Mouse (Mus musculus): ENCODE measurements around the gene Abi2. TPM values are rescaled to one million over a fixed set of nuclear protein-coding genes. Genes with fewer than 3 reads are reported as not detected.

The Abi2 gene
- 48.6 and 53.6 TPM in 2 replicates for polyA plus RNA-seq (2016; fragmentation: Nextera tagmentation; extraction: Ambion mirVana)

DNA sequence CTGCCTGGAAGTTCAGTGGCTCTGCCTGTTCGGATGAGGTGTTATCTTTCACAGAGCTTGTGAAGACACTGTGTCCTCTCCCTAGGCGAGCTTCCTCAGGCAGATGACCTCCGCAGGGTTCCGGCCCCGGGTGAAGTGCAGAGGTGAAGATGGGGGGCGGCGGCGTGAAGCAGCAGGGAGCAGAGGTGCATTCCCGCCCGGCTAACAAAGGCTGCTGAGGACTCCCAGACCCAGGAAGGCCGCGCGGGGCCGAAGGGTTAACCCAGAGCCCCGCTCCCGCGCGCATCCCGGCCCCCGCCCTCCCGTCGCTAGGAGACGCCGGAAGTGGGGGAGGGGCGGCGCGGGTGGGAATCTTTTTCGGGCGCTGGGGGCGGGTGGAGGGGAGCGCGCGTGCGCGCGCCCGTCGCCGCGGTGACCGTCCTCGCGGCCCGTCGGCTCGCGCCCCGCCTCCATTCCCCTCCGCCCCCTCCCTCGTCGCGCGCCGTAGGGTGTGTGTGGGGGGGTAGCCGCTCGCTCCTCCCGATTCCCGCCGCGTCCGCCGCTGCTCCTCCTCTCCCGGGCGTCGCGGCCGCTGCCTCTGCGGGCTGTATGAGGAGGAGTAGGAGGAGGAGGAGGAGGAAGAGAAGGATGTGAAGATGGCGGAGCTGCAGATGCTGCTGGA lies at the start of gene Abi2:
Gene Abi2 (plus strand): TSS at position 452 of the 661 bp plus-strand sequence.
- H3K4me3 ChIP-seq = peak within 1 kb of the TSS; percentile 96
- no peaks in the 10 kb centered on the region for H3K36me3 ChIP-seq (replicated peaks)
- no peaks in the 10 kb centered on the region for H3K9me3 ChIP-seq
- WGBS = under 1% methylated on average over 68 of the region's 69 CpGs
- no peaks in the 10 kb centered on the region for H3K27me3 ChIP-seq (replicated peaks; ENCODE audit: low read depth, poor library complexity, severe bottlenecking)
- H3K4me1 ChIP-seq = peaks cover 27% of the 10 kb centered on the region
- DNase-seq (ENCODE audit: low spot score) = peak; percentile 96
- H3K27ac ChIP-seq (replicated peaks) = peak within 1 kb of the TSS; percentile 98

GRCm38 (mm10) chr1:60361626-60362025 lies 47.8 kb upstream of the Abi2 start:
- H3K9me3 ChIP-seq = no peaks in the 10 kb centered on the region
- H3K27ac ChIP-seq (replicated peaks) = no peak overlapping the region
- no peak overlapping the region for H3K4me3 ChIP-seq
- peaks cover 46% of the 10 kb centered on the region for H3K36me3 ChIP-seq (replicated peaks)
- DNase-seq (ENCODE audit: low spot score) = no peak
- H3K27me3 ChIP-seq (replicated peaks; ENCODE audit: low read depth, poor library complexity, severe bottlenecking) = no peaks in the 10 kb centered on the region
- 88% methylated on average over 1 of the region's 1 CpGs for WGBS
- H3K4me1 ChIP-seq = no peaks in the 10 kb centered on the region

- H3K36me3 ChIP-seq (replicated peaks) = peaks cover 89% of the 10 kb centered on the region
- no peak overlapping the region for H3K27ac ChIP-seq (replicated peaks)
- 89% methylated on average over 1 of the region's 1 CpGs for WGBS
Observed at GRCm38 (mm10) chr1:60376556-60376955, 32.9 kb upstream of the Abi2 start.

DNA sequence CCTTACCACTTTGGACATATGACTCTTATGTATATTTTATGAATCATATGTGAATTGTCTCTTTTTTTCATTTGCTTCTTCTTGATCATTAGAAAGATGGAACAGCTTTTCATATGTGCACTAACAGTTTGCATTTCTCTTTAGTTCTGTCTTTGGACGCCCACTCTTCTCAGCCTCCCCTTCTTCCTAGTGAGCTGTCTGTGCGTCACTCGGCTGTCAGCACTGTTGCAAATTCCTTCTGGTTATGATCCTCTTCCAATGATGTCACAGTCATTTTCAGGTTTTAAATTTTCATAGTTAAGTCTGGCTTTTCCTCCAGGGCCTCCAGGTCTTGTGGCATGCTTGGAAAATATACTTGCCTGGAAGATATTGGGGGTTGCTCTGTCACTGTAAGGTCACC lies 27.5 kb upstream of the Abi2 start:
- Histone ChIP-seq H3K4me3 (no peak overlapping the region), H3K27me3 (replicated peaks; ENCODE audit: low read depth, poor library complexity, severe bottlenecking) (no peaks in the 10 kb centered on the region), H3K9me3 (no peaks in the 10 kb centered on the region), H3K36me3 (replicated peaks) (peaks cover 78% of the 10 kb centered on the region), H3K27ac (replicated peaks) (no peak overlapping the region), H3K4me1 (no peaks in the 10 kb centered on the region)
- WGBS = 97% methylated on average over 3 of the region's 3 CpGs
- no peak for DNase-seq (ENCODE audit: low spot score)

More at GRCm38 (mm10) chr1:60376556-60376955, 32.9 kb upstream of the Abi2 start:
- Histone ChIP-seq H3K4me1 (no peaks in the 10 kb centered on the region), H3K9me3 (no peaks in the 10 kb centered on the region), H3K4me3 (no peak overlapping the region), H3K27me3 (replicated peaks; ENCODE audit: low read depth, poor library complexity, severe bottlenecking) (no peaks in the 10 kb centered on the region)
- DNase-seq (ENCODE audit: low spot score) = no peak

DNA sequence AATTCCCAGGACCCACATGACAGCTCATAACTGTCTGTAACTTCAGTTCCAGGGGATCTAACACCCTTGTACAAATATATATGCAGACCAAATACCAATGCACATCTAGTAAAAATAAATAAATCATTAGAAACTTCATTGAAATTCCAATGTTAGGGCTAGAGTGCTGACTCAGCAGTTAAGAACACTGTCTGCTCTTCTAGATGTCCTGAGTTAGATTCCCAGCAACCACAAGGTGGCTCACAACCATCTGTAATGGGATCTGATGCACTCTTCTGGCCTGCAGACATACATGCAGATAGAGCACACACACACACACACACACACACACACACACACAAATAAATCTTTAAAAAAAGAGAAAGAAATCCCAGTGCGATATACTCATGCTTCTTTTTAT lies 4.6 kb upstream of the Abi2 start:
- no peaks in the 10 kb centered on the region for H3K9me3 ChIP-seq
- no peaks in the 10 kb centered on the region for H3K27me3 ChIP-seq (replicated peaks; ENCODE audit: low read depth, poor library complexity, severe bottlenecking)
- DNase-seq (ENCODE audit: low spot score) = no peak
- H3K4me3 ChIP-seq = no peak overlapping the region
- peaks cover 21% of the 10 kb centered on the region for H3K4me1 ChIP-seq
- H3K36me3 ChIP-seq (replicated peaks) = no peaks in the 10 kb centered on the region
- H3K27ac ChIP-seq (replicated peaks) = no peak overlapping the region
- 90% methylated on average over 1 of the region's 1 CpGs for WGBS

DNA sequence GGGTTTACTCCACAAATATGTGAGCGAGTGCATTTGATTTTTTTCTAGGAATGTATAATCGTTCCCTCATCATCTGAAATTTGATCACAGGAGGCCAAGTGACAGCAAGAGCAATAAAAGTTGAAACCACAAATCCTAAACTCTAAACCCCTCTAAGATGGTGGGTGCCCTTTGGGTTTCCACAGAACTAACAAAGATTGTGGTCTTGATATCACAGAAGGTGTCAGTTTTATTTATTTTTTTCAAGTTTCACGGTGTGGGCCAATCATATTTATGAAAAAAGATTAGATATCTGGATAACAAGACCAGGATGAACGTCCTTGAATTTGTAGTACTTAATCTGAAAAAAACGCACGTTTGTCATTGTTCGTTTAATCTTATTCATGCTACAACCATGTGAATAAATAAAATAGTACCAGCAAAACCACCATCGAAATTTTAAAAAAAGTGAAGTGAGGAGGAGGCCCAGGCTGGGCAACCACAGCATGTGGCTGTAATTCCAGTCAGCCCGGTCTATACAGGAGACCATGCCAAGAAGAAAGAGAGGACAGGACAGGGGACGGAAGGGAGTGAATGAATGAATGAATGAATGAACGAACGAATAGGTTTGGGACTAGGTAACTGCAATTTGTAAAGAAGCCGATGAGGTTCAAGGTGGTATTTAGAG lies 785 bp upstream of the Abi2 start:
- no peaks in the 10 kb centered on the region for H3K9me3 ChIP-seq
- WGBS = 20% methylated on average over 13 of the region's 13 CpGs
- peak overlapping the region; percentile 98 for H3K27ac ChIP-seq (replicated peaks)
- H3K36me3 ChIP-seq (replicated peaks) = no peaks in the 10 kb centered on the region
- no peaks in the 10 kb centered on the region for H3K27me3 ChIP-seq (replicated peaks; ENCODE audit: low read depth, poor library complexity, severe bottlenecking)
- peak overlapping the region; percentile 96 for H3K4me3 ChIP-seq
- peaks cover 27% of the 10 kb centered on the region for H3K4me1 ChIP-seq
- DNase-seq (ENCODE audit: low spot score) = no peak

DNA sequence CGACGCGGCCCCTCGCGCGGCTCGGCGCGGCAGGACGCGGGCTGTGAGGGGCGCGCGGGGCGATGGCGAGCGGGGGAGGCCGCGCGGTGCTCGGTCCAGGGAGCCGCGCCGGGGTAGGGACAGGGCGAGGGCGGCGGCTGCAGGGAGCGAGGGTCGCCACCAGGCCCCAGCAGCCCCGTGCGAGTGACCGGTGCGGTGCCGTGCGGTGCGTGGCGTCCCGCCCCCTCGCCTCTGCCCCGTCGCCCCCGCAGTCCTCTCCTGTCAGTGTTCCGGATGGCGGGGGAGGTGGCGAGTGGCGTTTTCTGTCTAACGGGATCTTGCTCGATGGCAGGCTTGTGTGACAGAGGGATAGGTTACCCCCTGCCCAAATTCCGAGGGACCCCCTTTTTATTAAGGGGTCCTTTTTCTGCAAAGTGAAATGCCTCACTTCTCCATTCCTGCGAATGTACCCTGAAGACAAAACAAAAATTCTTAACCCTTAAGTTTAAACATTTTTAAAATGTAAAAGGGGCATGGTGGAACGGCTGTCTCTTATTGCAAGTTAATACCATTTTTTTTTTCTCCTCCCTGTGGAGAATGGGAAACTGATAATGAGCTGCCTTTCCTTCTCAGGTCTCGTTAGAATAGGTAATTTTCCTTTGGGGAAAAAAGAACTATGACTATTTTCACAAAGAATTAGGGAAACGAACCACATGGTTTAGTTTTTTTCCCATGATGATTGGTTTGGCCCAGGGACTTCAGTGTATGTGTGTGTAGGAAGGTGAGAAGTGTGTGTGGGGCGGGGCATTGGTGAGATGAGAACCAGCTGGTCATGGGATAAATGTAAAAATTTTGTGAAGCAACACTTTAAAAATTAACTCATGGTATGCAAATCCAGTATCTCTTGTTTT lies 754 bp downstream of the Abi2 start:
- 1% methylated on average over 54 of the region's 54 CpGs for WGBS
- H3K36me3 ChIP-seq (replicated peaks) = no peaks in the 10 kb centered on the region
- H3K4me1 ChIP-seq = peaks cover 27% of the 10 kb centered on the region
- no peaks in the 10 kb centered on the region for H3K9me3 ChIP-seq
- no peaks in the 10 kb centered on the region for H3K27me3 ChIP-seq (replicated peaks; ENCODE audit: low read depth, poor library complexity, severe bottlenecking)
- H3K27ac ChIP-seq (replicated peaks) = peak overlapping the region; percentile 98
- peak; percentile 20 for DNase-seq (ENCODE audit: low spot score)
- peak overlapping the region; percentile 96 for H3K4me3 ChIP-seq

- 84% methylated on average over 3 of the region's 3 CpGs for WGBS
Observed at GRCm38 (mm10) chr1:60416724-60417123, 7.3 kb downstream of the Abi2 start.

DNA sequence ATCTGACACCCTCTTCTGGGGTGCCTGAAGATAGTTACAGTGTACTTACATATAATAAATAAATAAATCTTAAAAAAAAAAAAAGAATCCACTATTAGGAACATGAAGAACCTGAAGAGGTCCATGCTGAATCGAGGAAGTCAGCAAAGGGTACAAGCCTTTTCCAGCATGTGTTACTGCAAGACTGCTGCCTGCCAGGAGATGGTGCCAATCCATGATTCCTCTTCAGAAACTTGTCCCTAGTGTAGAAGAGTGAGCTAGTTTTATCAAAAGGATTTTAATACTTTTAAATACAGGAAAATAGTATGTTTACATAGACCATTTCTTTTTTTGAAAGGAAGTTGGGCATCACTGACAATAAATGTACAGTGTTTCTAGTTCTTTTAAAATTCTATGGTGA lies 14.5 kb downstream of the Abi2 start:
- peaks cover 9% of the 10 kb centered on the region for H3K36me3 ChIP-seq (replicated peaks)
- no peaks in the 10 kb centered on the region for H3K9me3 ChIP-seq
- no peak for DNase-seq (ENCODE audit: low spot score)
- H3K4me1 ChIP-seq = no peaks in the 10 kb centered on the region
- WGBS = 92% methylated on average over 1 of the region's 1 CpGs
- no peaks in the 10 kb centered on the region for H3K27me3 ChIP-seq (replicated peaks; ENCODE audit: low read depth, poor library complexity, severe bottlenecking)
- no peak overlapping the region for H3K4me3 ChIP-seq
- no peak overlapping the region for H3K27ac ChIP-seq (replicated peaks)

More at GRCm38 (mm10) chr1:60416724-60417123, 7.3 kb downstream of the Abi2 start:
- Histone ChIP-seq H3K36me3 (replicated peaks) (peaks cover 11% of the 10 kb centered on the region), H3K4me1 (no peaks in the 10 kb centered on the region), H3K9me3 (no peaks in the 10 kb centered on the region), H3K27me3 (replicated peaks; ENCODE audit: low read depth, poor library complexity, severe bottlenecking) (no peaks in the 10 kb centered on the region), H3K27ac (replicated peaks) (no peak overlapping the region), H3K4me3 (no peak overlapping the region)
- DNase-seq (ENCODE audit: low spot score) = no peak

DNA sequence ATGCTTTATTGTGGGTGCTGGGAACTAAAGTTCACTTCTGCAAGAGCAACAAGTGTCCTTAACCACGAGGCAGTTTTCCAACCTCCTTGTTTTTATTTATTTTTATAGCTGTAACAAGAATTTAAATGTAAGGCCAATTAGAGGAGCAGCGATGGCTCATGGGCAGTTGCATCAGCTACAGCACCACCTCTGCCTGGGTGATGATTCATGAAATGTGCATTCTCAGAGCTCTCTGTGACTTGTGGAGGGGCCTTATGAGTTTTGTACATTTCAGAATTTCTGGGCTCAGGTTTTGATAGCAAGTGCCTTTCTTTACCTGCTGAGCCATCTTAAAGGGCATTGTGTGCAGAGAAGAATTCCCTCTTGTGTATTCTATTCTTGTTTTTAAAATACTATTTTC lies 18.9 kb downstream of the Abi2 start:
- Histone ChIP-seq H3K9me3 (no peaks in the 10 kb centered on the region), H3K4me1 (no peaks in the 10 kb centered on the region), H3K36me3 (replicated peaks) (peaks cover 9% of the 10 kb centered on the region; the same call in 1 of the 2 replicates), H3K27ac (replicated peaks) (no peak overlapping the region), H3K4me3 (no peak overlapping the region), H3K27me3 (replicated peaks; ENCODE audit: low read depth, poor library complexity, severe bottlenecking) (no peaks in the 10 kb centered on the region)
- WGBS = 89% methylated on average over 2 of the region's 2 CpGs
- DNase-seq (ENCODE audit: low spot score) = no peak

- no peaks in the 10 kb centered on the region for H3K4me1 ChIP-seq
- peaks cover 9% of the 10 kb centered on the region; the same call in 1 of the 2 replicates for H3K36me3 ChIP-seq (replicated peaks)
- H3K27me3 ChIP-seq (replicated peaks; ENCODE audit: low read depth, poor library complexity, severe bottlenecking) = no peaks in the 10 kb centered on the region
- no peak overlapping the region for H3K4me3 ChIP-seq
- no peak for DNase-seq (ENCODE audit: low spot score)
- no peaks in the 10 kb centered on the region for H3K9me3 ChIP-seq
- 76% methylated on average over 2 of the region's 2 CpGs for WGBS
- H3K27ac ChIP-seq (replicated peaks) = no peak overlapping the region
Observed at GRCm38 (mm10) chr1:60428932-60429331, 19.5 kb downstream of the Abi2 start.

DNA sequence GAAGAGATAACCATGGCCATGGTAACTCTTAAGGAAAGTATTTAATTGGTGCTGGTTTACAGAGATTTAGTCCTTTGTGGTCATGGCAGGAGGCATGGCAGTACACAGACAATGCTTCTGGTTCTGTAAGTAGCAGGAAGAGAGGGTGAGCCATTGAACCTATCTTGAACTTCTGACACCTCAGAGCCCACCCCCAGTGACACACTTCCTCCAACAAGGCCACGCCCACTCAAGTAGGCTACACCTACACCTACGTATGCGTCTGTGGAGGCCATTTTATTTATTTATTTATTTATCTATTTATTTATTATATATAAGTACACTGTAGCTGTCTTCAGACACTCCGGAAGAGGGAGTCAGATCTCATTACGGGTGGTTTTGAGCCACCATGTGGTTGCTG lies 22.1 kb downstream of the Abi2 start:
- H3K4me1 ChIP-seq = no peaks in the 10 kb centered on the region
- H3K36me3 ChIP-seq (replicated peaks) = peaks cover 13% of the 10 kb centered on the region
- no peak for DNase-seq (ENCODE audit: low spot score)
- no peaks in the 10 kb centered on the region for H3K27me3 ChIP-seq (replicated peaks; ENCODE audit: low read depth, poor library complexity, severe bottlenecking)
- no peak overlapping the region for H3K4me3 ChIP-seq
- 85% methylated on average over 5 of the region's 5 CpGs for WGBS
- no peak overlapping the region for H3K27ac ChIP-seq (replicated peaks)
- no peaks in the 10 kb centered on the region for H3K9me3 ChIP-seq
